Mouse (Mus musculus) inflammation-experienced regulatory T-cells, adult 16 weeks (primary cell): Measurements from ENCODE around the gene Hlf. TPM values are rescaled to one million over a fixed set of nuclear protein-coding genes. Genes with fewer than 3 reads are reported as not detected.

Experiments
- polyA plus RNA-seq: library from polyadenylated mRNA; unstranded; fragments of 100-300 nt; shearing (Covaris generic); gene quantifications from one replicate; pipeline ENCODE4 v1.2.1, GENCODE M21; 2017

Hlf gene
- polyA plus RNA-seq = 1.5 TPM

GRCm38 (mm10) chr11:90390817-90391173, at the start of gene Hlf:
Gene Hlf (minus strand): TSS chr11:90390895.

Other genes with a start within 250 kb of the Hlf start
- 7.9 TPM for gene Gm45716, start 203.2 kb downstream of the Hlf start, polyA plus RNA-seq
- gene Mmd, start 141.4 kb downstream of the Hlf start, polyA plus RNA-seq = 46.2 TPM
- gene Stxbp4, start 247.2 kb upstream of the Hlf start, polyA plus RNA-seq = 5.2 TPM
- gene Cox11, start 247.3 kb upstream of the Hlf start, polyA plus RNA-seq = 12.0 TPM